Mouse (Mus musculus): ENCODE data around the gene Pnkd. TPM values are rescaled to one million over a fixed set of nuclear protein-coding genes. Genes with fewer than 3 reads are reported as not detected.
A peak's percentile ranks its signal among the peaks of the same experiment; 100 is the strongest.

Pnkd gene
- polyA plus RNA-seq, 1 experiment, result 68.0 TPM

GRCm38 (mm10) chr1:74249331-74249980, 35.3 kb upstream of the Pnkd start:
- H3K79me2 ChIP-seq (ENCODE audit: control insufficient read depth, insufficient read depth), result peaks cover 67% of the 10 kb centered on the region
- no peak overlapping the region for H3K4me3 ChIP-seq (ENCODE audit: insufficient read depth, poor library complexity, severe bottlenecking)
- peaks cover 41% of the 10 kb centered on the region for H3K79me3 ChIP-seq (ENCODE audit: low read depth)
- peak overlapping the region; percentile 40 for H3ac ChIP-seq (ENCODE audit: control insufficient read depth, insufficient read length, low read depth)
- H3K27me3 ChIP-seq (ENCODE audit: control insufficient read depth, insufficient read depth, insufficient read length), result no peaks in the 10 kb centered on the region
- H3K36me3 ChIP-seq (ENCODE audit: control insufficient read depth, insufficient read depth), result peaks cover 74% of the 10 kb centered on the region
- TF ChIP-seq MYOG (IDR thresholded peaks at IDR 0.05; ENCODE audit: control insufficient read depth, extremely low read depth, insufficient read length), result no peak

- no peaks in the 10 kb centered on the region for H3K27me3 ChIP-seq (ENCODE audit: control insufficient read depth, insufficient read depth, insufficient read length)
- H3K4me3 ChIP-seq (ENCODE audit: insufficient read depth, poor library complexity, severe bottlenecking), result no peak overlapping the region
- peaks cover 61% of the 10 kb centered on the region for H3K79me2 ChIP-seq (ENCODE audit: control insufficient read depth, insufficient read depth)
- TF ChIP-seq MAX (IDR thresholded peaks at IDR 0.05) (no peak), CTCF (IDR thresholded peaks at IDR 0.05; ENCODE audit: control insufficient read depth, insufficient read depth, insufficient read length) (no peak), CEBPB (IDR thresholded peaks at IDR 0.05; ENCODE audit: low read depth) (no peak), FOSL1 (IDR thresholded peaks at IDR 0.05; ENCODE audit: insufficient read depth, low read length, poor library complexity, severe bottlenecking) (no peak), USF1 (IDR thresholded peaks at IDR 0.05; ENCODE audit: low read depth) (no peak), MYOG (IDR thresholded peaks at IDR 0.05; ENCODE audit: control insufficient read depth, extremely low read depth, insufficient read length) (no peak), MYOD1 (IDR thresholded peaks at IDR 0.05; ENCODE audit: control insufficient read depth, insufficient read length, low read depth) (no peak)
- H3K36me3 ChIP-seq (ENCODE audit: control insufficient read depth, insufficient read depth), result peaks cover 81% of the 10 kb centered on the region
- H3ac ChIP-seq (ENCODE audit: control insufficient read depth, insufficient read length, low read depth), result no peak overlapping the region
- peaks cover 37% of the 10 kb centered on the region for H3K79me3 ChIP-seq (ENCODE audit: low read depth)
These were observed 34.6 kb upstream of the Pnkd start for GRCm38 (mm10) chr1:74250096-74250495.

- H3K4me3 ChIP-seq (ENCODE audit: insufficient read depth, poor library complexity, severe bottlenecking), result no peak overlapping the region
- peaks cover 46% of the 10 kb centered on the region for H3K79me2 ChIP-seq (ENCODE audit: control insufficient read depth, insufficient read depth)
- TF ChIP-seq CTCF (IDR thresholded peaks at IDR 0.05; ENCODE audit: control insufficient read depth, insufficient read depth, insufficient read length) (no peak), USF1 (IDR thresholded peaks at IDR 0.05; ENCODE audit: low read depth) (no peak), MYOG (IDR thresholded peaks at IDR 0.05; ENCODE audit: control insufficient read depth, extremely low read depth, insufficient read length) (no peak), FOSL1 (IDR thresholded peaks at IDR 0.05; ENCODE audit: insufficient read depth, low read length, poor library complexity, severe bottlenecking) (no peak), MYOD1 (IDR thresholded peaks at IDR 0.05; ENCODE audit: control insufficient read depth, insufficient read length, low read depth) (no peak)
- peaks cover 11% of the 10 kb centered on the region for H3K79me3 ChIP-seq (ENCODE audit: low read depth)
- no peak overlapping the region for H3ac ChIP-seq (ENCODE audit: control insufficient read depth, insufficient read length, low read depth)
- peaks cover 91% of the 10 kb centered on the region for H3K36me3 ChIP-seq (ENCODE audit: control insufficient read depth, insufficient read depth)
- H3K27me3 ChIP-seq (ENCODE audit: control insufficient read depth, insufficient read depth, insufficient read length), result no peaks in the 10 kb centered on the region
These were observed 28.9 kb upstream of the Pnkd start for GRCm38 (mm10) chr1:74255704-74256345.

- TF ChIP-seq CEBPB (IDR thresholded peaks at IDR 0.05; ENCODE audit: low read depth) (no peak), CTCF (IDR thresholded peaks at IDR 0.05; ENCODE audit: control insufficient read depth, insufficient read depth, insufficient read length) (no peak), MYOD1 (IDR thresholded peaks at IDR 0.05; ENCODE audit: control insufficient read depth, insufficient read length, low read depth) (no peak), USF1 (IDR thresholded peaks at IDR 0.05; ENCODE audit: low read depth) (no peak), MAX (IDR thresholded peaks at IDR 0.05) (no peak), MYOG (IDR thresholded peaks at IDR 0.05; ENCODE audit: control insufficient read depth, extremely low read depth, insufficient read length) (no peak), FOSL1 (IDR thresholded peaks at IDR 0.05; ENCODE audit: insufficient read depth, low read length, poor library complexity, severe bottlenecking) (no peak)
- H3K36me3 ChIP-seq (ENCODE audit: control insufficient read depth, insufficient read depth), result peaks cover 88% of the 10 kb centered on the region
- H3K79me2 ChIP-seq (ENCODE audit: control insufficient read depth, insufficient read depth), result peaks cover 36% of the 10 kb centered on the region
These were observed 27.9 kb upstream of the Pnkd start for GRCm38 (mm10) chr1:74256782-74257181.

GRCm38 (mm10) chr1:74262510-74262909, 22.2 kb upstream of the Pnkd start:
- TF ChIP-seq CEBPB (IDR thresholded peaks at IDR 0.05; ENCODE audit: low read depth) (no peak), MYOG (IDR thresholded peaks at IDR 0.05; ENCODE audit: control insufficient read depth, extremely low read depth, insufficient read length) (no peak), MAX (IDR thresholded peaks at IDR 0.05) (no peak), FOSL1 (IDR thresholded peaks at IDR 0.05; ENCODE audit: insufficient read depth, low read length, poor library complexity, severe bottlenecking) (no peak), USF1 (IDR thresholded peaks at IDR 0.05; ENCODE audit: low read depth) (no peak), MYOD1 (IDR thresholded peaks at IDR 0.05; ENCODE audit: control insufficient read depth, insufficient read length, low read depth) (no peak), CTCF (IDR thresholded peaks at IDR 0.05; ENCODE audit: control insufficient read depth, insufficient read depth, insufficient read length) (no peak)
- Histone ChIP-seq H3K79me3 (ENCODE audit: low read depth) (peaks cover 5% of the 10 kb centered on the region), H3K27me3 (ENCODE audit: control insufficient read depth, insufficient read depth, insufficient read length) (no peaks in the 10 kb centered on the region), H3K79me2 (ENCODE audit: control insufficient read depth, insufficient read depth) (peaks cover 23% of the 10 kb centered on the region), H3K36me3 (ENCODE audit: control insufficient read depth, insufficient read depth) (peaks cover 93% of the 10 kb centered on the region), H3K4me3 (ENCODE audit: insufficient read depth, poor library complexity, severe bottlenecking) (no peak overlapping the region), H3ac (ENCODE audit: control insufficient read depth, insufficient read length, low read depth) (no peak overlapping the region)

More at GRCm38 (mm10) chr1:74256782-74257181, 27.9 kb upstream of the Pnkd start:
- no peak overlapping the region for H3K4me3 ChIP-seq (ENCODE audit: insufficient read depth, poor library complexity, severe bottlenecking)
- H3K79me3 ChIP-seq (ENCODE audit: low read depth), result peaks cover 8% of the 10 kb centered on the region
- H3ac ChIP-seq (ENCODE audit: control insufficient read depth, insufficient read length, low read depth), result no peak overlapping the region
- H3K27me3 ChIP-seq (ENCODE audit: control insufficient read depth, insufficient read depth, insufficient read length), result no peaks in the 10 kb centered on the region

Data from C2C12 (cell line).